Mouse (Mus musculus) thymus, adult 2 months (tissue): ENCODE measurements around the gene Sp9.
A peak's percentile ranks its signal among the peaks of the same experiment; 100 is the strongest.

Source experiments
- CTCF ChIP-seq: fragments of 200-500 bp; IDR thresholded peaks from 2 replicates; pipeline ENCODE4 v1.5.1; 2012; ENCODE audit warnings: mild to moderate bottlenecking, control low read depth, low read length, moderate library complexity, borderline replicate concordance; ENCODE audit not compliant: control insufficient read depth, poor library complexity, insufficient read depth; ENCODE audit errors: extremely low read depth
- POLR2A ChIP-seq: fragments of 200-500 bp; IDR thresholded peaks from 2 replicates; pipeline ENCODE4 v1.6.1; 2012; ENCODE audit warnings: mild to moderate bottlenecking, low read length, control low read depth, moderate library complexity; ENCODE audit not compliant: control insufficient read depth, poor library complexity, insufficient read depth; ENCODE audit errors: extremely low read depth

- peak; percentile 52; the same call in 1 of the 2 replicates for TF ChIP-seq CTCF
- peak; percentile 91 for TF ChIP-seq POLR2A
These were observed 40.7 kb downstream of the Sp9 start, which contains the start of the genes Scrn3 and Cir1 for GRCm38 (mm10) chr2:73312152-73313116.
